Mouse (Mus musculus) bone marrow, adult 2 months (tissue): ENCODE measurements around the gene Mthfr. TPM values are rescaled to one million over a fixed set of nuclear protein-coding genes. Genes with fewer than 3 reads are reported as not detected.
"Not testable (repeated sequence)": the region's sequence is repeated elsewhere in the genome, so short reads cannot be mapped to it uniquely, and the experiment has no call there.

Experiments
- H3K27ac ChIP-seq: fragments of 200-500 bp; 2 replicates; pipeline ENCODE4 v1.5.1; 2012; ENCODE audit warnings: low read depth, mild to moderate bottlenecking, control low read depth, inconsistent platforms, low read length; ENCODE audit not compliant: control insufficient read depth, poor library complexity, insufficient read depth
- H3K4me1 ChIP-seq: fragments of 200-500 bp; 2 replicates; pipeline ENCODE4 v1.6.1; 2011; ENCODE audit warnings: low read length; ENCODE audit not compliant: control insufficient read depth, insufficient read depth
- H3K4me3 ChIP-seq: fragments of 200-500 bp; replicated peaks from 2 replicates; pipeline ENCODE3; 2011; ENCODE audit warnings: mild to moderate bottlenecking, low read depth, low read length, control low read depth; ENCODE audit not compliant: control insufficient read depth
- CTCF ChIP-seq: fragments of 200-500 bp; IDR thresholded peaks from 2 replicates; pipeline ENCODE4 v1.5.1; 2011; ENCODE audit warnings: low read length, control low read depth; ENCODE audit not compliant: control insufficient read depth, insufficient read depth
- POLR2A ChIP-seq: fragments of 200-500 bp; IDR thresholded peaks from 2 replicates; pipeline ENCODE4 v1.6.1; 2011; ENCODE audit warnings: low read depth, mild to moderate bottlenecking, control low read depth, low read length, borderline replicate concordance; ENCODE audit not compliant: control insufficient read depth
- WGBS: fragments of 180-500 bp; shearing (Covaris S2); methylation state at CpG from one replicate; pipeline ENCODE4 v1.1.7; 2018; 5-methylcytosine and 5-hydroxymethylcytosine counted together
- polyA plus RNA-seq: library from polyadenylated mRNA; stranded (reverse); fragments of >200 nt; gene quantifications from 2 replicates; pipeline ENCODE4 v1.2.4, GENCODE M21; 2011; ENCODE audit warnings: low replicate concordance; ENCODE audit not compliant: missing spikeins, insufficient read depth, insufficient read length

Gene Mthfr
- polyA plus RNA-seq, 1 experiment: 9.6 TPM

GRCm38 (mm10) chr4:148033858-148034410, 4.9 kb upstream of the Mthfr start:
- Histone ChIP-seq H3K27ac (no peak overlapping the region), H3K4me1 (no peaks in the 10 kb centered on the region), H3K4me3 (no peak overlapping the region)
- 53% methylated on average over 7 of the region's 7 CpGs for WGBS
- no peak for TF ChIP-seq CTCF
- TF ChIP-seq POLR2A: no peak

- TF ChIP-seq POLR2A (no peak), CTCF (no peak)
- Histone ChIP-seq H3K4me3 (no peak overlapping the region), H3K27ac (no peak overlapping the region), H3K4me1 (peaks cover 1% of the 10 kb centered on the region; the same call in 1 of the 2 replicates)
- 78% methylated on average over 3 of the region's 3 CpGs for WGBS
Measured at GRCm38 (mm10) chr4:148035440-148035839, 3.4 kb upstream of the Mthfr start.

DNA sequence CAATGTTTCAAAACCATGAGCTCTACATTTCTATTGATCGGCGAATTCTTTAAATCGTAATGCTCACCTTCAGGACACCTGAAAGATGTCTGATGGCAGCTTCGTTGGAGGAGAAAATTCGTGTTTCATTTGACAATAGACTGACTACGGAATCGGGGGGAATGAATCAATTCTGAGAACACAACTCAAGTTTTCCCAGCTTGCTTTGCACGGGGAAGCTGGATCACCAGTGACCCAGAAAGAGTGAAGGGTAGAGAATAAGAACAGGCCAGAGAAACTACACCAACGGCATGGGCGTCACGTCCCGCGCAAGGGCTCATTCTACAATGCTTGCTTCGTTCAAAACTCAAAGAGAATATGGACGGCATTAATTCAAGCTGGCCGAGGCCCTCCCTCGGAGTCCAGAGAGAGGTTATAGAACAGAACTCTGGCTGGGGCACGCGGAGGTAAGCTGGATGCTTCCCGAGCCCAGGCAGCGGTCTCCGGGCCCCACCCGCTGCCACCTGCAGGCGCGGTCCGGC, 738 bp upstream of the Mthfr start:
- peaks cover 3% of the 10 kb centered on the region; the same call in 1 of the 2 replicates for H3K4me1 ChIP-seq
- TF ChIP-seq POLR2A: no peak
- TF ChIP-seq CTCF: no peak
- H3K27ac ChIP-seq: peak overlapping the region; percentile 93

DNA sequence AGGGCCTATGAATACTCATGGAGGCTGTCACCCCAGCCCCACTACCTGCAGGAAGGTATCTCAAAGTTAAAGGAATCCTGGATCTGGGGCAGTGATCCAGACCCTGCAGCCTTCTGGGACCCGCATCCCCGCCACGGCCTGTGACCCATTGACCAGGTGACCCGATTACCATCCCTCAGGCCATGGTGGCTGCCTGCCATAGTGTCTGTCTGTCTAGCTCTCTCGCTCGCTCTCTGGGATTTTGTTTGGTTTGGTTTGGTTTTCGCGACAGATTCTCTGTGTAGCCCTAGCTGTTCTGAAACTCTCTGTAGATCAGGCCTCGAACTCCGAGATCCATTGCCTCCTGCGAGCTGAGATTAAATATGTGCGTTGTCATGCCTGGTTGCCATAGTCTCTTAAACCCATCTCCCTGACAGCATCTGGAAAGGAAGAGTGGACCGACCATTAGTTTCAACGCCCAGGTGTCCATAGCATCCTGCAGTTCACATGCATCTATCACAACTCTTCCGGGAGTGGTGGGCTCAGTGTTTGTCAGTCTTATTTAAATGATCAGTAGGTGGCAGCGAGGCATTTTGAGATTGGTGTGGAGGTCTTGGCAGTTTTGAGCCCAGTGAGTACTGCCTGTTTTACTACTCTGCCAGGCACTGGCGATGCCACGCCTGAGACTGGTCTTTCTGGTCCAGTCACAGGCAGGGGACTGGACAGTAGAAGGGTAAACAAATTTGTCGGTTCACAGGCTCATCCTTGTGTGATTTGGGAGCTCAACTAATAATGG, 564 bp downstream of the Mthfr start:
- peaks cover 3% of the 10 kb centered on the region; the same call in 1 of the 2 replicates for H3K4me1 ChIP-seq
- 22% methylated on average over 19 of the region's 19 CpGs for WGBS

More for the DNA sequence above, 738 bp upstream of the Mthfr start:
- H3K4me3 ChIP-seq: peak overlapping the region; percentile 85
- 6% methylated on average over 26 of the region's 26 CpGs for WGBS

GRCm38 (mm10) chr4:148040029-148040830, 1.4 kb downstream of the Mthfr start:
- H3K4me3 ChIP-seq: no peak overlapping the region
- H3K27ac ChIP-seq: no peak overlapping the region
- TF ChIP-seq POLR2A: no peak
- no peak for TF ChIP-seq CTCF
- 72% methylated on average over 15 of the region's 15 CpGs for WGBS
- H3K4me1 ChIP-seq: peaks cover 3% of the 10 kb centered on the region; the same call in 1 of the 2 replicates

More for the DNA sequence above, 564 bp downstream of the Mthfr start:
- Histone ChIP-seq H3K27ac (peak overlapping the region; percentile 56), H3K4me3 (peak overlapping the region; percentile 75)
- TF ChIP-seq CTCF (no peak), POLR2A (no peak)

DNA sequence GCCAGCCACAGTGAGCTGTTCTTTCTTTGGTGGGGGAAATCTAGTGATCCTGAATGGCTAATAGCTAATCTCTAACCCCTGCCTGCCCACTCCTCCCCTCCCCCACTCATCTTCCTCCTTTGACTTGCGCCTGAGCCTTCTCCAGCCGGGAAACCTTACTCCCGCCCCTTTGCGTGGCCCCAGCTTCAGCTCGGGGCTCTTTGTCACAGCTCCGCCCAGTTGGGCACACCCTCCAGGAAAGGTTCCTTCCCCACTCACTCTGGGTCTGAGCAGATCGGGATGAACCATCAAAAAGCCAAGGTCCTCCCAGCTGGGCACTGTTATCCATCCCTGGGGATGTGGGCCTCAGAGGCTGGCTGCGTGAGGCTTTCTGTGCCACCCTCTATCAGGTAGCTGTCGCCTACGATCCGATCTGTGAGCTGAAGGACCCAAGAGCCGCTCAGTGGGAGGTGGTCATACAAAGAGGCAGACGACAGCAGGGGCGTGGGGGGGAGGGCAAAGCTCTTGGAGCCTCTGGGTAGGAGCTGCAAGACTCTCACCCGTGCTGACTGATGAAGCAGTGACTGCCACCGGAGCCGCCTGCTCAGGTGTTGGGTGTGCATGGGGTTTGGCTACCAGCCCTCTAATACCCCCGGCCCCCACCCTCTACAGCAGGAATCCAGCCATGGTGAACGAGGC, 2.2 kb downstream of the Mthfr start:
- Histone ChIP-seq H3K4me3 (peak overlapping the region; percentile 24), H3K4me1 (peaks cover 3% of the 10 kb centered on the region; the same call in 1 of the 2 replicates), H3K27ac (no peak overlapping the region; the same call in 1 of the 2 replicates)
- WGBS: 2% methylated on average over 19 of the region's 19 CpGs
- TF ChIP-seq POLR2A (no peak), CTCF (no peak)

DNA sequence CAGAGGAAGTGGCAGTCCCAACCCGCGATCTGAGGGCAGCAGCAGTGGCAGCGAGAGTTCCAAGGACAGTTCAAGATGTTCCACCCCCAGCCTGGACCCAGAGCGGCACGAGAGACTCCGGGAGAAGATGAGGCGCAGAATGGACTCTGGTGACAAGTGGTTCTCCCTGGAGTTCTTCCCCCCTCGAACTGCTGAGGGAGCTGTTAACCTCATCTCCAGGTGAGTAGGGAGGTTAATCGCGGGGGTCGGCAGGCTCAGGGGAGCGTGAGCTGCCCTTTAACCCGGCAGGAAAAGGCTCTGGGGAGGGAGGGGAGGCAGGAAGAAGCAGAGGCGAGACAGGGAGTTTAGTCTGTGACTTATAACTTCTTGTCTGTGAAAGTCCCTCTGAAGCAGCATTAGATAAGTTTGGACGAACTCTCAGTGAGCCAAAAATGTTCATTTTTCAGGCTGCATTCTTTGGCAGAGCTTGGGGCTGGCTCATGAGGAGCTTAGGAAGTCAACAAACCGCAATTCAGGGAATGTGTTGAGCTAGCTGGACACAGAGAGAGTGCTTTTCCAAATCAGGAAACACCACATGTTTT, 2.8 kb downstream of the Mthfr start:
- Histone ChIP-seq H3K4me3 (peak overlapping the region; percentile 40), H3K4me1 (peaks cover 3% of the 10 kb centered on the region; the same call in 1 of the 2 replicates), H3K27ac (0 out of 2 replicates have a peak overlapping the region, but pooled peaks have one; percentile 2)
- TF ChIP-seq CTCF (no peak), POLR2A (0 out of 2 replicates have a peak, but pooled peaks have one; percentile 18)
- 5% methylated on average over 16 of the region's 16 CpGs for WGBS

DNA sequence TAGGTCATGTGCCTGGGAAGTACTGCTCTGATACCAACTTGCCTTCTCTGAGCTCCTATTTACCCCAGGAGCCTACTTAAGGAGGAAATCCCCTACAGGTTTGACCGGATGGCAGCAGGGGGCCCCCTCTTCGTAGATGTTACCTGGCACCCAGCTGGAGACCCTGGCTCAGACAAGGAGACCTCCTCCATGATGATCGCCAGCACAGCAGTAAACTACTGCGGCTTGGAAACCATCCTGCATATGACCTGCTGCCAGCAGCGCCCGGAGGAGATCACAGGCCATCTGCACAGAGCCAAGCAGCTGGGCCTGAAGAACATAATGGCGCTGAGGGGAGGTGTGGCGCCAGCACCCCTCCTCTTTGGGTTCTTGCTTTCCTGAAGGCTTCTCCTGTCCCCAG, 4.5 kb downstream of the Mthfr start:
- WGBS: 86% methylated on average over 7 of the region's 8 CpGs
- not testable (repeated sequence) for H3K4me1 ChIP-seq, H3K4me3 ChIP-seq, H3K27ac ChIP-seq
